Mouse (Mus musculus) G1E (cell line): ENCODE results near the gene Brd9.

Source experiments
- CTCF ChIP-seq: IDR thresholded peaks from 2 replicates; pipeline ENCODE4 v1.5.1; 2012; ENCODE audit warnings: low read depth, low read length, inconsistent platforms, mixed read lengths
- GATA1 ChIP-seq: IDR thresholded peaks from 2 replicates; pipeline ENCODE4 v1.6.1; 2012; ENCODE audit warnings: borderline replicate concordance, low read length, inconsistent platforms, mixed read lengths
- GATA2 ChIP-seq: IDR thresholded peaks from 2 replicates; pipeline ENCODE4 v1.6.1; 2012; ENCODE audit warnings: low read depth, low read length, inconsistent platforms, borderline replicate concordance
- POLR2AphosphoS5 ChIP-seq: IDR thresholded peaks from 2 replicates; pipeline ENCODE4 v1.6.1; 2012; ENCODE audit warnings: low read depth, low read length, inconsistent platforms; ENCODE audit not compliant: insufficient replicate concordance
- TAL1 ChIP-seq: conservative IDR thresholded peaks from 2 replicates; pipeline ENCODE4 v1.6.1; 2012; ENCODE audit warnings: low read depth, low read length, inconsistent platforms, mixed read lengths

- TF ChIP-seq CTCF (no peak), GATA2 (no peak), GATA1 (no peak), POLR2AphosphoS5 (no peak), TAL1 (no peak)
Measured at GRCm38 (mm10) chr13:74000519-74000918, 62.9 kb downstream of the Brd9 start.
